Mouse (Mus musculus) intestine, embryonic 16.5 days (tissue): Measurements from ENCODE around the gene H2-DMa. TPM values are rescaled to one million over a fixed set of nuclear protein-coding genes. Genes with fewer than 3 reads are reported as not detected.

Experiments
- ATAC-seq: fragments of 200-750 bp; cut with Nextera tagmentation; 2 replicates; pipeline ENCODE4 v1.8.0; 2017; ENCODE audit warnings: moderate TSS enrichment, moderate library complexity
- H3K27ac ChIP-seq: fragments of 300-500 bp; sonication (generic); 2 replicates; pipeline ENCODE4 v1.5.1; 2014; ENCODE audit warnings: mild to moderate bottlenecking, low read length
- H3K27me3 ChIP-seq: fragments of 300-500 bp; sonication (generic); replicated peaks from 2 replicates; pipeline ENCODE4 v1.6.1; 2014; ENCODE audit warnings: low read length, control low read depth, mixed read lengths; ENCODE audit not compliant: control insufficient read depth, insufficient read depth
- H3K36me3 ChIP-seq: fragments of 300-500 bp; sonication (generic); 2 replicates; pipeline ENCODE4 v1.6.1; 2014; ENCODE audit warnings: low read length, control low read depth; ENCODE audit not compliant: control insufficient read depth, insufficient read depth
- H3K4me1 ChIP-seq: fragments of 300-500 bp; sonication (generic); 2 replicates; pipeline ENCODE4 v1.6.1; 2014; ENCODE audit warnings: low read length, control low read depth, mixed read lengths; ENCODE audit not compliant: control insufficient read depth, insufficient read depth
- H3K4me2 ChIP-seq: fragments of 300-500 bp; sonication (generic); 2 replicates; pipeline ENCODE4 v1.6.1; 2014; ENCODE audit warnings: low read depth, low read length, control low read depth
- H3K4me3 ChIP-seq: fragments of 300-500 bp; sonication (generic); 2 replicates; pipeline ENCODE4 v1.5.1; 2014; ENCODE audit warnings: mild to moderate bottlenecking, low read length
- H3K9ac ChIP-seq: fragments of 300-500 bp; sonication (generic); 2 replicates; pipeline ENCODE4 v1.6.1; 2014; ENCODE audit warnings: low read depth, low read length
- H3K9me3 ChIP-seq: fragments of 300-500 bp; sonication (generic); 2 replicates; pipeline ENCODE4 v1.6.1; 2016; ENCODE audit warnings: low read length, control low read depth; ENCODE audit not compliant: control insufficient read depth
- WGBS: fragments of 180-500 bp; shearing (Covaris S2); extraction: QIAGEN DNeasy Blood & Tissue Kit; methylation state at CpG from one replicate; pipeline ENCODE4 v1.1.7; 2014; 5-methylcytosine and 5-hydroxymethylcytosine counted together
- polyA plus RNA-seq: library from polyadenylated mRNA; unstranded; fragments of >200 nt; fragmentation: Nextera tagmentation; extraction: Ambion mirVana; gene quantifications from 2 replicates; pipeline ENCODE4 v1.2.1, GENCODE M21; 2015

The H2-DMa gene
- polyA plus RNA-seq, 1 experiment from 2014 or later = 13.4 TPM

DNA sequence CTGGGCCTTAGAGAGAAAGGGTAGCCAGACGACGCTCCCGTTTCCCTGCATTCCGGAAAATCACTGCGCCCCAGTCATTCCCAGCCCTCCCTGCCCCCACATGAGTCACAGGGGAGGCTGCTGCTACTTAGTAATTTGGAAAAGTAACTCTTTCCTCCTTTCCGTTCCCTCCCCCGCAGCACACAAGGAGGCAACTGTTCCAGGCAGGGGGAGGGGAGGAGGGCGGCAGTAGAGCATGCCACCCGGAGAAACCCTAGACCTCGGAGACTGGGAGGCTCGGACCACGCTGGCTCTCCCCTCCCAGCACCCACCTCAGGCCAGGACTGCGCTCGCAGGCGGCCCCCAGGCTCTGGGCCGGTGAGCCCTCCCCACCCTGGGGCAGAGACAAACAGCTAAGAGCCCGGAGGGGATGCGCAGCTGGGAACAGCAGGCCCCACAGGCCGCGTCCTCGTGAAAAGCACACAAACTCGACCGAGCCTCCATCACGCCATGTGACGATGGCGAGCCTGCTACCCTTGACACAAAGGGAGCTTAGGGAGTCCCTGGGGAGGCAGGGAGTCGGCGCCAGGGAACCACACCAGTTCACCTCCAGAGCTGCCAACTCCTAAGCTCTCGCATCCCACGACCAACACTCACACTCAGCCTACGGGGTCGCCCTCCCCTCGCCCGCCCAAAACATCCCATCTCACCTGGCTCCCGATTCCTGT lies 2.0 kb downstream of the H2-DMa start:
- ATAC-seq = peak; percentile 19
- H3K9me3 ChIP-seq = no peaks in the 10 kb centered on the region
- peaks cover 22% of the 10 kb centered on the region for H3K4me1 ChIP-seq
- H3K9ac ChIP-seq = peak overlapping the region; percentile 98
- H3K27ac ChIP-seq = peak overlapping the region; percentile 100
- H3K4me2 ChIP-seq = peak overlapping the region; percentile 72
- H3K4me3 ChIP-seq = peak overlapping the region; percentile 89
- H3K36me3 ChIP-seq = peaks cover 22% of the 10 kb centered on the region
- H3K27me3 ChIP-seq = no peaks in the 10 kb centered on the region
- under 1% methylated on average over 33 of the region's 35 CpGs for WGBS

DNA sequence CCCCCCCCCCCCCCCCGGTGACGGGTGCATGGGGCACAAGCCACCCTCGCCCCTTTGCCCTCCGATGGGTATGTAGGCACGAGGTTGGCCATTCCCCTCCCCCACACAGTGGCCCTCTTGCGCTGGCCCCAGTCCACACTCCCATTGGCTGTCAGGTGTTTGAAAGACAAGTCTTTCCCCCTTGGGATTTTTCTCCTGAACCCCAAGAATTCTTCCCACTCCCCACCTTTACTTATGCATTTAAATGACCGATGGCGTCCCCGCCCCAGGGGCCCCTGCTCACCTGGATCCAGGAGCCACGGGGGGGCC lies 2.5 kb downstream of the H2-DMa start:
- Histone ChIP-seq H3K36me3 (peaks cover 17% of the 10 kb centered on the region), H3K4me1 (peaks cover 21% of the 10 kb centered on the region), H3K4me3 (peak overlapping the region; percentile 89), H3K9ac (peak overlapping the region; percentile 98), H3K4me2 (peak overlapping the region; percentile 72), H3K27ac (peak overlapping the region; percentile 100), H3K27me3 (no peaks in the 10 kb centered on the region), H3K9me3 (no peaks in the 10 kb centered on the region)
- WGBS = 2% methylated on average over 9 of the region's 10 CpGs
- peak; percentile 6; the same call in 1 of the 2 replicates for ATAC-seq

DNA sequence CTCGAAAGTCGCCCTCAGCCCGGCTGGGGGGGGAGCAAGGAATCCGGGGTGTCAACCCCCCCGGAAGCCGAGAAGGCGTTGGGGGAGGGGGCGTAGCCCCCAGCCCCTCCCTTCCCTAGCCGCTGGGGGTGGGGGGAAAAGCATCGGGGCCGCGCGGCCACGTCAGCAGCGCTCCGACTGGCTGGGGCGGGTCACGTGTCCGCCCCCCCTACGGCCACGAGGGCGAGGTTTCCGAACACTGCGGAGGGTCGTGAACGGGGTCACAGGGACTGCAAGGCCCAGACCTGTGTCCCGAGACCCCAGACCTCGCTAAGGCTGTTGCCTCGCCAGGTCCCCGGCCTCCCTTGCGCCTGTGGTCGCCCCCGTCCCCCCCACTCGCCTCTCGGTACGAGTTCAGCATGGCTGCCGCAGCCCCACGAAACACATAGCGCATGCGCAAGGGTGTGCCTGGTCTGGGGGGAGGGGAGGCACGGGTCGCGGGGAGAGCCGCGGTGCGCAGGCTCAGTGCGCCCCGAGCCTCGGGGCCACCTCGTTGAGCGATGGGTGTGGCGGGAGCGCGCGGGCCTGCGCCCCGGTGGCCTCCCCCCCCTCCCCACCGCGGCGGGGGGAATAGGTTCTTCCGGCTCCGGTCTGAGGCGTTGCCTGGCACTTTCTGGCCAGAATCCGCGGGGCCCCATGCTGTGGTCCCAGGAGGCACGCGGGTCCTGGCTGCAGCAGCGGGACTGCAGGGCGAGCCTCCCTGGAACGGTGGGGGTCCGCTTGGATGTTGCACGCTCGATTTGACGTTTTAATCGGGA lies 3.0 kb downstream of the H2-DMa start, which contains the start of gene Brd2:
Brd2 (minus strand) TSS at position 447 of the 797 bp plus-strand sequence.
- ATAC-seq = peak; percentile 57
- peak within 1 kb of the TSS; percentile 98 for H3K9ac ChIP-seq
- H3K27ac ChIP-seq = peak within 1 kb of the TSS; percentile 100
- H3K27me3 ChIP-seq = no peaks in the 10 kb centered on the region
- peaks cover 14% of the 10 kb centered on the region; the same call in 1 of the 2 replicates for H3K36me3 ChIP-seq
- H3K4me3 ChIP-seq = peak within 1 kb of the TSS; percentile 89
- H3K4me2 ChIP-seq = peak within 1 kb of the TSS; percentile 72
- under 1% methylated on average over 71 of the region's 75 CpGs for WGBS
- no peaks in the 10 kb centered on the region for H3K9me3 ChIP-seq
- H3K4me1 ChIP-seq = peaks cover 24% of the 10 kb centered on the region

DNA sequence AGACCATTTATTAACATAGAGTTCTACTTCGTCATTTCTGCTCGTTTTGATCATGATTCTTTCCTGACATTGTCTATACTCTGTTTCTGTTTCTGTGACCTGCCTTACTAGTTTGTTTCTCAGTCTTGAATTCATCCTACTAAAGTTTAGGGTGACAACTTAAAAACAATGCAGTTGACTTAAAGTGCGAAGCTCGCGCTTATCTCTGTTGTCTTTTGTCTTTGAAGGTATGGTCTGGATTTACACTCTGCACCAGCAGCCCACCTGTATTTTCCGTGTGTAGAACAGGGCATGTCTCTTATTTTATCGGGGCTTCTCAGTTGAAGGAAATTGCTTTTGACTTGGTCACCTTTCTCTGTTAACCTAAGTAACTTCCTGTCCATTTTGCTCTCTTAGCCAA lies 3.8 kb downstream of the H2-DMa start:
- Histone ChIP-seq H3K9me3 (no peaks in the 10 kb centered on the region), H3K9ac (peak overlapping the region; percentile 98), H3K27ac (peak overlapping the region; percentile 100), H3K4me1 (peaks cover 24% of the 10 kb centered on the region), H3K4me2 (peak overlapping the region; percentile 72), H3K27me3 (no peaks in the 10 kb centered on the region), H3K4me3 (peak overlapping the region; percentile 89), H3K36me3 (peaks cover 10% of the 10 kb centered on the region; the same call in 1 of the 2 replicates)
- ATAC-seq = no peak
- WGBS = under 1% methylated on average over 7 of the region's 7 CpGs

DNA sequence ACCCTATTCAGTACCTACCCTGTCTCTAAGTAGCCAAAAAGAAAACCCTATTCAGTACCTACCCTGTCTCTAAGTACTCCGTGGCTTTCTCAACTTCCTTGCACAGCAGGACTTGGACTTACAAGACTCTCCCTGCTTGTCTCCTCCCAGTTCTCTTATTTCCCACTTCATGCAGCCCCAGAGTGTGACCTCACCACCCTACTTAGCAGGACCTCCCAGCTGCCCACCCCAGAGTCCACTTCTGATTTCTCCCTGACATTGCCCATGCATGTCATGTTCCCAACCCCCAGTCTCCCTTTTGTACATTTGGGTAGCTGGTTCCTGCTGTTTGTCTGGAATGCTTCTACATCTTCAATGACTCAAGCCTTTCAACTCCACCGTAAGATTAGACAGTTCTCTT lies 4.2 kb downstream of the H2-DMa start:
- H3K9ac ChIP-seq = peak overlapping the region; percentile 98
- peak overlapping the region; percentile 89 for H3K4me3 ChIP-seq
- 0% methylated on average over 2 of the region's 2 CpGs for WGBS
- H3K4me1 ChIP-seq = peaks cover 24% of the 10 kb centered on the region
- H3K36me3 ChIP-seq = peaks cover 8% of the 10 kb centered on the region; the same call in 1 of the 2 replicates
- no peaks in the 10 kb centered on the region for H3K27me3 ChIP-seq
- H3K27ac ChIP-seq = peak overlapping the region; percentile 100
- H3K4me2 ChIP-seq = peak overlapping the region; percentile 72
- H3K9me3 ChIP-seq = no peaks in the 10 kb centered on the region
- no peak for ATAC-seq

DNA sequence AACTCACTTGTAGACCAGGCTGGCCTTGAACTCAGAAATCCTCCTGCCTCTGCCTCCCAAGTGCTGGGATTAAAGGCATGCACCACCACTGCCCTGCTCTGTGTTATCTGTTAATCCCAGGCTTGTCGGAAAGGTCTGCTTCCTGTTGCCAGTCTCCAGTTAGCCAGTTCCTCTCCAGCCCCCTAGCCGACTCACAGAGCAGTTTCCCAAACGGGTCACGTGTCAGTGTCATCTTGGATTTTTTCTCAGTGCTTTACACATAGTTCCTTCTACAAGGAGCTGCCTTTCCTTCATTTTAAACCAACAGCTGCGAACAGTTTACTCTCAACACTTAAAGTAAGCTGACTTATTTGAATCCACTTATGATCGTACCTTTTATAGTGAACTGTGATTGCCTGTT lies 5.3 kb downstream of the H2-DMa start:
- Histone ChIP-seq H3K9me3 (no peaks in the 10 kb centered on the region), H3K36me3 (0 out of 2 replicates have a peak, but pooled peaks cover under 1% of the 10 kb centered on the region), H3K9ac (no peak overlapping the region), H3K4me1 (peaks cover 31% of the 10 kb centered on the region), H3K4me2 (peak overlapping the region; percentile 27; the same call in 1 of the 2 replicates), H3K4me3 (peak overlapping the region; percentile 6; the same call in 1 of the 2 replicates), H3K27me3 (no peaks in the 10 kb centered on the region), H3K27ac (no peak overlapping the region)
- WGBS = 65% methylated on average over 6 of the region's 6 CpGs
- no peak for ATAC-seq

DNA sequence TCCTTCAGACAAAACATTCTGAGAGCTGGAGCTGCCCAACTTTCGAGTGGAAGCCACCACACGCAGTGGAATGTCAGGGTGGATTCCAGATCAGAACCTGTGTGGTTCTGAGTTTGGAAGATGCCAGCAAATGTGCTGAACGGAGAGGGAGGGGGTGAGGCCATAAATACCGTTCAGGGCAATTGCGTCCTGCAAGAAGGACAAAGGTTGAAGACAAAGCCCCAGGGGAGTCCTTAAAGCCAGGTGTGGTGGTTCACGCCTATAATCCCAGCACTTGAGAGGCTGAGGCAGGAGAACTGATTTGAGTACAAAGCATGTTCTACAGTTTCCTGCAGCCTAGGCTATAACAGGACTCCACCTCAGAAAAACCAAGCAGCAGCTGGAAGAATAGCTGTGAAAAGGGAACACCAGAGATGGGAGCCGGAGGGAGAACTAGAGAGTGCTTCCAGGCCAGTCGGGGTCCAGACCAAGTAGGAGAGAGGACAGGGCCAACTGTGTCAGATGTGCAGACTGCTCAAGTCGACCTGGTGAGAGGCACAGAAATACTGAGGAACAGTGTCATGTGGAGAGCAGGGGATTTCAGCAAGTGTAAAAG lies 7.6 kb downstream of the H2-DMa start:
- no peak overlapping the region for H3K4me3 ChIP-seq
- H3K27ac ChIP-seq = peak overlapping the region; percentile 87
- no peaks in the 10 kb centered on the region for H3K9me3 ChIP-seq
- H3K4me2 ChIP-seq = peak overlapping the region; percentile 4; the same call in 1 of the 2 replicates
- H3K4me1 ChIP-seq = peaks cover 31% of the 10 kb centered on the region
- peak; percentile 12 for ATAC-seq
- 43% methylated on average over 9 of the region's 9 CpGs for WGBS
- no peak overlapping the region for H3K9ac ChIP-seq
- H3K36me3 ChIP-seq = no peaks in the 10 kb centered on the region
- no peaks in the 10 kb centered on the region for H3K27me3 ChIP-seq

DNA sequence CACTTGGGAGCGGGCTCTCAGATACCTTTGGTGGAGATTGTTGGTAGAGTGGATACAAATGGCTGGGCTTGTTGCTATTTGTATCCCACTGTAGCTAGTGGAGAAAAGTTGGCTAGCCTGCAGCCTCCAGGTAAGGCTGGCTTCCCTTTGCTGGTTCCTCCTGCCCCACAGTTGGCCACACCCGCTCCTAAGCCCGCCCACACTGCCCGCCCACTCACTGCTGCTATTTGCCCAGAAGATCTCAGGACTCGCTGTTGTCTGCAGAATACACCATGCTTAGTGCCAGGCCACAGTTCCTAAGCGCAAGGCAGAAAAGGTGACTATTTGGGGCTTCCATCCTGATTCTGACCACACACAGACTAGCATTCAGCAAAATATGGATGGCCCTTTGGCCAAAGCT lies 8.1 kb downstream of the H2-DMa start:
- H3K27me3 ChIP-seq = no peaks in the 10 kb centered on the region
- peak overlapping the region; percentile 87 for H3K27ac ChIP-seq
- H3K9ac ChIP-seq = no peak overlapping the region
- ATAC-seq = peak; percentile 49
- WGBS = 30% methylated on average over 6 of the region's 6 CpGs
- no peaks in the 10 kb centered on the region for H3K36me3 ChIP-seq
- no peak overlapping the region for H3K4me3 ChIP-seq
- H3K4me2 ChIP-seq = 0 out of 2 replicates have a peak overlapping the region, but pooled peaks have one; percentile 4
- H3K4me1 ChIP-seq = peaks cover 31% of the 10 kb centered on the region
- no peaks in the 10 kb centered on the region for H3K9me3 ChIP-seq
